10 mouse cellular contexts compared by ENCODE assay signal in genomic region chr4:118527335-118527681, GRCm38 (mm10). TPM values are rescaled to one million over a fixed set of nuclear protein-coding genes. Genes with fewer than 3 reads are reported as not detected.
DNase-seq lines count a peak whose midpoint lies in the region; ATAC-seq and TF ChIP-seq lines count a peak whose summit lies in the region.
"Had no signal": no experiment of that assay in that cellular context is flagged by ENCODE, and none has a peak within 500 bp of the region (broad histone marks: within the 10 kb centered on the region; RNA-seq: fewer than 3 reads in every experiment).

No protein-coding gene starts in this region.

- H3K4me3 ChIP-seq in lung, adult 2 months (replicated peaks; ENCODE audit: extremely low read depth, low read depth, low read length) = peak overlapping the region; percentile 68
- H3K4me3 ChIP-seq in embryonic facial prominence, embryonic 11.5 days (ENCODE audit: low read depth, low read length) = 0 out of 2 replicates have a peak overlapping the region, but pooled peaks have one; percentile 5
- peak overlapping the region; percentile 18 for H3K4me3 ChIP-seq in intestine, embryonic 14.5 days (ENCODE audit: low read depth, low read length)
- H3K4me3 ChIP-seq: hindbrain, embryonic 13.5 days; layer of hippocampus, adult 2 months had no signal

- H3K27ac ChIP-seq in embryonic facial prominence, embryonic 11.5 days (replicated peaks; ENCODE audit: low read depth, low read length) = no peak overlapping the region
- H3K27ac ChIP-seq in intestine, embryonic 14.5 days (ENCODE audit: low read depth) = no peak overlapping the region; the same call in 1 of the 2 replicates
- H3K27ac ChIP-seq: hindbrain, embryonic 13.5 days; layer of hippocampus, adult 2 months had no signal

- DNase-seq in lung, adult 2 months = no peak
- DNase-seq in lung, postnatal 10 days = no peak
- DNase-seq in embryonic facial prominence, embryonic 11.5 days (ENCODE audit: low spot score) = no peak
- no peak for DNase-seq in intestine, embryonic 14.5 days (ENCODE audit: low spot score)
- peak; percentile 28 for DNase-seq in lung, postnatal 36 days
- DNase-seq in frontal cortex, postnatal 36 days (ENCODE audit: low spot score in 2 of 2) = no peak
- DNase-seq in right cerebral cortex, postnatal 4 days = no peak
- DNase-seq: cerebellum, postnatal 10 days had no signal

- ATAC-seq in embryonic facial prominence, embryonic 11.5 days (replicated peaks; ENCODE audit: insufficient number of reproducible peaks, low FRiP score, low TSS enrichment, low read depth) = no peak
- ATAC-seq in intestine, embryonic 14.5 days (replicated peaks; ENCODE audit: low FRiP score, low TSS enrichment, low read depth) = peak; percentile 2; the same call in 1 of the 2 replicates

- TF ChIP-seq POLR2A in lung, adult 2 months (IDR thresholded peaks at IDR 0.05; ENCODE audit: borderline replicate concordance, extremely low read depth, low read depth, low read length) = no peak

- no peak for TF ChIP-seq CTCF in lung, adult 2 months (IDR thresholded peaks at IDR 0.05; ENCODE audit: insufficient read depth, low read length)

- no peaks in the 10 kb centered on the region for H3K27me3 ChIP-seq in embryonic facial prominence, embryonic 11.5 days (ENCODE audit: control insufficient read depth, insufficient read depth, low read length)
- H3K27me3 ChIP-seq in intestine, embryonic 14.5 days (replicated peaks; ENCODE audit: control insufficient read depth, insufficient read depth, low read length) = no peaks in the 10 kb centered on the region
- H3K27me3 ChIP-seq: hindbrain, embryonic 13.5 days had no signal

- no peaks in the 10 kb centered on the region for H3K9me3 ChIP-seq in embryonic facial prominence, embryonic 11.5 days (replicated peaks; ENCODE audit: control insufficient read depth, low read length)
- H3K9me3 ChIP-seq in intestine, embryonic 14.5 days (ENCODE audit: control insufficient read depth, low read length) = no peaks in the 10 kb centered on the region
- H3K9me3 ChIP-seq: hindbrain, embryonic 13.5 days had no signal

- no peak overlapping the region for H3K9ac ChIP-seq in embryonic facial prominence, embryonic 11.5 days (replicated peaks; ENCODE audit: low read length)
- H3K9ac ChIP-seq in intestine, embryonic 14.5 days (ENCODE audit: low read length) = no peak overlapping the region
- H3K9ac ChIP-seq: hindbrain, embryonic 13.5 days had no signal

- no peaks in the 10 kb centered on the region for H3K36me3 ChIP-seq in embryonic facial prominence, embryonic 11.5 days (replicated peaks; ENCODE audit: control insufficient read depth, insufficient read depth, low read depth, low read length)
- H3K36me3 ChIP-seq in intestine, embryonic 14.5 days (ENCODE audit: control insufficient read depth, insufficient read depth, low read length) = no peaks in the 10 kb centered on the region
- H3K36me3 ChIP-seq: hindbrain, embryonic 13.5 days had no signal

- no peaks in the 10 kb centered on the region for H3K4me1 ChIP-seq in lung, adult 2 months (ENCODE audit: control insufficient read depth, insufficient read depth, low read length)
- no peaks in the 10 kb centered on the region for H3K4me1 ChIP-seq in embryonic facial prominence, embryonic 11.5 days (ENCODE audit: control insufficient read depth, insufficient read depth, low read length)
- H3K4me1 ChIP-seq in intestine, embryonic 14.5 days (replicated peaks; ENCODE audit: control insufficient read depth, insufficient read depth, low read length) = 0 out of 2 replicates have a peak, but pooled peaks cover 2% of the 10 kb centered on the region
- H3K4me1 ChIP-seq: hindbrain, embryonic 13.5 days had no signal

- WGBS in lung, adult 2 months = 43% methylated on average over 5 of the region's 5 CpGs
- 39% methylated on average over 5 of the region's 5 CpGs for WGBS in embryonic facial prominence, embryonic 11.5 days
- WGBS in intestine, embryonic 14.5 days = 32% methylated on average over 5 of the region's 5 CpGs

- no peak overlapping the region for H3K4me2 ChIP-seq in embryonic facial prominence, embryonic 11.5 days (ENCODE audit: low read depth, low read length)
- peak overlapping the region; percentile 38 for H3K4me2 ChIP-seq in intestine, embryonic 14.5 days (ENCODE audit: low read length)
- H3K4me2 ChIP-seq: hindbrain, embryonic 13.5 days had no signal

RNA-seq across cellular contexts. Expression of gene 2610528J11Rik, which starts 0.5 kb away (rescaled TPM):
- polyA plus RNA-seq in lung, adult 2 months (2012; rRNA removed) = 17.0 and 17.7 TPM in 2 replicates
- polyA plus RNA-seq in embryonic facial prominence, embryonic 11.5 days (2014; fragmentation: Nextera tagmentation; extraction: Ambion mirVana) = 2.5 and 3.1 TPM in 2 replicates
- 35.7 and 46.4 TPM in 2 replicates for polyA plus RNA-seq in intestine, embryonic 14.5 days (2014; fragmentation: Nextera tagmentation; extraction: Ambion mirVana)
- polyA plus RNA-seq: hindbrain, embryonic 13.5 days had no signal

RNA-seq across cellular contexts. Expression of gene Tmem125, which starts 16.5 kb away (rescaled TPM):
- 32.4 and 47.5 TPM in 2 replicates for polyA plus RNA-seq in lung, adult 2 months (2012; rRNA removed)
- polyA plus RNA-seq in embryonic facial prominence, embryonic 11.5 days (2014; fragmentation: Nextera tagmentation; extraction: Ambion mirVana) = 0.90 and 1.4 TPM in 2 replicates
- 8.5 and 9.3 TPM in 2 replicates for polyA plus RNA-seq in intestine, embryonic 14.5 days (2014; fragmentation: Nextera tagmentation; extraction: Ambion mirVana)

RNA-seq across cellular contexts. Expression of gene Tie1, which starts 37.4 kb away (rescaled TPM):
- 245 and 308 TPM in 2 replicates for polyA plus RNA-seq in lung, adult 2 months (2012; rRNA removed)
- 8.9 and 11.8 TPM in 2 replicates for polyA plus RNA-seq in embryonic facial prominence, embryonic 11.5 days (2014; fragmentation: Nextera tagmentation; extraction: Ambion mirVana)
- 17.2 and 18.8 TPM in 2 replicates for polyA plus RNA-seq in intestine, embryonic 14.5 days (2014; fragmentation: Nextera tagmentation; extraction: Ambion mirVana)

Comparison
In these comparisons a context has a peak if more than half of its experiments do, and no peak if none do; other contexts are left out.
1. H3K4me3 ChIP-seq: peak in every context shown above with its lines; median percentile 68 in lung, adult 2 months; 18 in intestine, embryonic 14.5 days; 5 in embryonic facial prominence, embryonic 11.5 days.
2. RNA of gene Tie1, which starts 37.4 kb away (polyA plus RNA-seq): 245 to 308 TPM in lung, adult 2 months; 17.2 to 18.8 TPM in intestine, embryonic 14.5 days and 8.9 to 11.8 TPM in embryonic facial prominence, embryonic 11.5 days; every median in the first group is over 10 times any median in the second.